Mouse (Mus musculus): ENCODE measurements around the gene Hoga1.

The Hoga1 gene

DNA sequence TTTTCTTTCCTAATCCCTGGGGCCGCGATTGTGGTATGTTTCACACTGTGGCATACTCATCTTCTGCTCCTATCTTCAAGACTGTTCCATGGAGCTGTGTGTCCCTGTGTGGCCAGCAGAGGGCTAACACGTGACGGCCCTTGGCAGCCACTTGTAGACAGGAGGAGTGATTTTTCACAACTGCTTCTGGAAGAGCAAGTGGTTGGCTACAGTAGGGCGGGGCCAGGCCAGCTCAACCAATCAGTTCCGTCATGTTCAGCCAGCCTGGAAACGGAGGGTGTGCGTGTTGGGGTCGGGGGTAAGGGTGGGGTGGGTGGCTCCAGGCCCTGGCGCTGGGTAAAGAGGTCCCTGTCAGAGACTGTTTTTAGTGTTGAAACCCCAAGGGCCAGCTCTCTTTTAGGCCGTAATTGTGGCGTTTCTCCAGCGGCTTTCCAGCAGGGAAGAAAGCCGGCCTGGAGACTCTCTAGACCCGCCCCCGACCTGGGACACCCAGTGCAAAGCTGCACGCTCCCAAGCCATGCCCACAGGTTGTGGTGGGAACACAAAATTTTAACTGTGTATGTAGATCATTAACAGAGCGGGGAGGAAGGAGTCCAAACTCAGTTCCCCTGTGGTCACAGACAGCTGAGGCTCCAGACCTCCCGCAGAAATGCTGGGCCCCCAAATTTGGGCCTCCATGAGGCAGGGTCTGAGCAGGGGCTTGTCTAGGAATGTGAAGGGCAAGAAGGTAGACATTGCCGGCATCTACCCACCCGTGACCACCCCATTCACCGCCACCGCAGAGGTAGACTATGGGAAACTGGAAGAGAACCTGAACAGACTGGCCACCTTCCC, at the start of gene Hoga1:
TSS of gene Hoga1 (plus strand) at position 342 of the 834 bp plus-strand sequence.
- DNase-seq (ENCODE audit: low read depth in 1 of 2, low spot score in 2 of 2), result peak in 1 of 2 experiments; percentile 55

DNA sequence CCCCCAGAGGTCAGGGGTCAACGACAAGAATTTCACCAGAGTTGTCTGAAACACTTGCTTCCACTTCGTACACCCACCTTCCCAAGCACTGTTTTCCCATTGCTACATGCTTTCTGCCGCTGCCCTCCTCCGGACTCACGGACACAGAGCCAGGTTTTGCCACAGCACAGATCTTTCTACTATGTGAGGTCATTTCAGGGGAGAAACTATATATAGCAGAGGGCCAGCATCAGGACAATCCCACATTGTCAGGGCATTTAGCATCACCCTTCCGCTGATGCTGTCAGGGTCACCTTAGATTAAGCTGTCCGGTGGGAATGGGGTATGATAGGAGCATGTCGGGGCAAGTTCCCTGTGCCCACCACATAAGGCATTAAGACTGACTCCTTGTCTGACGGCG, 48.3 kb upstream of the Hoga1 start:
- no peak for DNase-seq (ENCODE audit: low read depth in 1 of 2, low spot score in 2 of 2)

DNA sequence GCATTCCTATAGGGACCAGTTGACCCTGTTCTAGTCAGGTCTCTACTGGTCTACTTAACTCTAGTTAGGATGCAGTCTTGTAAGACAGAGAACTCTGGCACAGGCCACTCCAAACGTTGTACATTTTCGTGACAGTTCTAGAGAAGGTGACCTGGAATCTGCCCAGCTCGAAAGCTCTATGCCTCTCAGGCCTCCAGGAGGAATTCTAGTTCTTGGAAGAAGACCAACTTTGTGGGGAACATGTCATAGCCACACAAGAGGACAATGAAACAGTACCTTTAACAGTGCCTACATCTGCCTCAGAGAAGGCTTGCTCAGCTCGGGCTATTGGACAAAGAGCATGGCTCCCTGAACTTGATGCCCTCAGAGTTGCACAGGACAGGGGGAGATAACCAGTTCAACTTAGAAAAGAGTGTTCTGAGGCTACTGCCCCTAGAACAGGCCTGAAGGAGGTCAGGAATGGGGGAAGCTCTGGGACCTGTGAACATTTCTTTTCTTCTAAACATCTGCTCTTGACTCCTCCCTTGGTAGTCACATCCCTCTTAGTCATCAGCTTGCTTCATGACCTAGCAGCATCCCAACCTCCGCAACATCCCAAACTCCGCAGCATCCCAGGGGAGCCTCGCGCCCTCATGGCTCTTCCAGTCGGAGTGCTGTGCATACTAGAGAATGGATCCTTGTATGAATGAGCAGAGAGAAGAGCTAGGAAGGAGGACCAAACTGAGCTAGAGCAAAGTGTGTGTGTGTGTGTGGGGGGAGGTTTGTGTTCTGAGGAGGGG, 46.5 kb upstream of the Hoga1 start:
- no peak for DNase-seq (ENCODE audit: low read depth in 1 of 2, low spot score in 2 of 2)

DNA sequence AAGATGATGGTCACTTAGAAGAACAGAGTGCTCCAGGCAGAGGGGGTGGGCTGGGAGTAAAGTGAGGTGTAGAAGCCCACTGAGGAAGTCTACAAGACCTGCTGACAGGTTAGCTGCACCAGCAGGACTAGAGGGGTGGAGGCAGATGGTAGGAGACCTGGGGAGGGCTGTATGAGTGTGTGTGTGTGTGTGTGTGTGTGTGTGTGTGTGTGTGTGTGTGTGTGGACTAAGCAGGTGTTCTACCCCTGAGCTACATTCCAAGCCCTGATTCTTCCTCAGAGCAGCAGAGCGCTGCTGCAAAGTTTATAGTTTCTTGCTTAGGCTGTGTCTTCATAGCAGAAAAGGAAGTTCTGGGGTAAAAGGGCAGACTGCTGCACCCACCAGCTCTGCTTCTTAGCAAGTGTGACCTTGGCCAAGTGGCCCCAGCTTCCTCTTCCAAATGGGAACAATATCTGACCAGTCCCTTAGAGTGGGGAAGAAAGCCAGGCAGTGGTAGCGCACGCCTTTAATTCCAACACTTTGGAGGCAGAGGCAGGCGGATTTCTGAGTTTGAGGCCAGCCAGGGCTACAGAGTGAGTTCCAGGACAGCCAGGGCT, 45.6 kb upstream of the Hoga1 start:
- DNase-seq (ENCODE audit: low read depth in 1 of 2, low spot score in 2 of 2), result peak in 1 of 2 experiments; percentile 53

DNA sequence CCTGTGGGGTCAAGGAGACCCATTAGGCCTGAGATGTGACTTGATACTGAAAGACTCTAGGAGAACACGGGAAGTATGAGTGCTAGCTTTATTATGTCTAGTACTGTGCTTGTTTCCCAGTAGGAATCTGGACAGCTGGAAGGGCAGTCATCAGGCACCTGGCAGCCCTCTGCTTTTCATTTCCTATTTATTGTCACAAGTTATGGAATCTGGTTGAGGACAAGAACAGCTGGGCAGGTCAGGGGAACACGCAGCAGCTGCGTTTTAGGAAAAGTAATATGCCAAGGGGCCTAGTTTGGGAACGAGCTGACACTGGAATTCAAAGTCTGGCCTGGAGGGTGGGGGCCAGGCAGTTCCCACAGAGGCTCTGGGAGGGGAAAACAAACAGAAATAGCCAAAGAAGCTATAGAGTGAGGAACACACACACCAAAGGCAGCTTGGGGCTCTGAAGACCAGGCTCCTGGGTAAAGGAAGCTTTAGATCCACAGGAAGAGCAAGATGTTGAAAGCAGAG, 44.9 kb upstream of the Hoga1 start:
- no peak for DNase-seq (ENCODE audit: low read depth in 1 of 2, low spot score in 2 of 2)

DNA sequence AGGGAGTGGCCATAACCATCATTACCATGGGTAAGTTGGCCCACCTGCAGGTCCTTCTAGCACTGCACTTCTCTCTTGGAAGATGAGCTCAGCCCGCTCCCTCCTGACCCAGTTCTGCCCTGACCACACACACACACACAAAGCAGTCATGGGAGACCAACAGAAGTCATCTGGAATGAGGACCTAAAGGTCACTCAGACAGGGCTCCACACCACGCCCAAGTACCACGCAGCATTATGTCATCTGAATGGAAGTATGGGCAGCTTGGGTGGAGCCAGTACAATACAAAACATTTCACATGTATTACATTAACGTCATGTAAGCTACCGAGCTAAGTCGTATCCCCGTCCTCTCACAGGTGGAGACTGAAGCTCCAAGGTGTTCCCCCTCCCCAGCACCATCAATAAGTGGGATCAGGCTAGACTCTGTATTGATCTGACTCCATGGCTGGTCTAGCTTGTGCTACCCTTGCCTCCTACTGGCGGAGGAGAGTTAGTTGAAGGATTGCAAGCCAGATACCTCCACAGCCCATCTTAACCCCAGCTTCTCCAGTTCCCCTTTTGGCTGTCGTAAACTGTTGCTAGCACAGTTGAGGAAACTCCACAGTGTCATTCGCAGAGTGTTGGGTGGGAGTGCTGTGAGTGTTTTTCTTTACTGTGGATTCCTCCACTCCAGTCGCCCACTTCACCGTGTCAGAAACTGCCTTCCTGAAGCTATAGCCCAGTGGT, 44.0 kb upstream of the Hoga1 start:
- peak; percentile 44 to 77 for DNase-seq (ENCODE audit: low read depth in 1 of 2, low spot score in 2 of 2)

DNA sequence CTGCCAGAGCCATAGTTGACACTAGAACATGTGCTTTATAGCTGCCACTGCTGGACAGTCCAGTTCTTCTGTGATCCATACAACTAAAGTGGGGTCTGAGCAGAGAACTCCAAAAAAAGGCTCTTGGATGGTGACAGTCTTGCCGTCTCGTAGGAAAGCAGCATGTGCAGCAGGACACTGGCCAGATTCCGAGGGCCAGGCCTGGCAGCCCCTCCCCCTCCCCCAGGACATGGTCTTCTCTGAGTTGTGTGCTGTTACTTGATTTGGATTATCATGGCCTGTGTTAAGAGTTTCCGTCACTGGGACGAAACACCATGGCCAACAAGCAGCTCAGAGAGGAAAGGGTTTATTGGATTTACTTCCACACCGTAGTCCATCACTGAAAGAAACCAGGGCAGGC, 41.2 kb upstream of the Hoga1 start:
- no peak for DNase-seq (ENCODE audit: low read depth in 1 of 2, low spot score in 2 of 2)

DNA sequence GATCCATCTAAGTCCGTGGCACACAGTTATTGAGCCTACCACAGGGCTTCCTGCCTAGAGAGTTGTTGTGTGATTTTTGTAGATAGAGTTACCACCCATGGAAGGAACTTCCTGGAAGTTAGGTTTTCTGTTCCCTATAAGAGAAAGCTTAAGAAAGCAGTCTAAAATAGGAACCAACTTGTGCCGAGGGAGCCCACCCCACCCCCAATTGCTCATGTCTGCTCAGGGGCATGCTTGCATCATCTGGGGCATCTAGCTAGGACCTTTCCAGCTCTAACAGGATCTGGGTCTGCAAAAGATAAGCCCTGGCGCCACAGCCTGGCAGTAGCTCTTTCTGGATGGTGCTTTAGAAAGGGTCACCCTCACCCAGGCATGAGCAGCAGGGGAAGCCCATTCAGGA, 39.8 kb upstream of the Hoga1 start:
- peak; percentile 51 to 62 for DNase-seq (ENCODE audit: low read depth in 1 of 2, low spot score in 2 of 2)

DNA sequence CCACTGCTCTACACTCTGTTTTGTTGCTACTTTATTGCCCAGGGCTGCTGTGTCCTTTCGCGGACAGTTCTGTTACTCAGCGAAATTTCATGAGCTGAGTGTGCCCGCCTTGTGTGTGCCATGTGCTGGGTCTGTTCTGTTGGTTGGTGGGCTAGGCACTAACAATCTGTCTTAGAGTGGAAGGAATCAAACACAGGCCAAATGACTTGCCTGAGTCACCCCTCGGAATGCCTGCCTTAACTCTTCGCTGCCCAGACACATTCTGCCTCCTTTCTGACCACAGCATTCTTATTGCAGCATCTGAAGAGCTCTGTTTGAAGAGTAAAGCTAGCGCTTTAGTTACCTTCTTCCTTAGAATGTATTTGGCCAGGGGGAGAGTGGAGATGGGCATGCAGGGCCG, 38.8 kb upstream of the Hoga1 start:
- no peak for DNase-seq (ENCODE audit: low read depth in 1 of 2, low spot score in 2 of 2)

DNA sequence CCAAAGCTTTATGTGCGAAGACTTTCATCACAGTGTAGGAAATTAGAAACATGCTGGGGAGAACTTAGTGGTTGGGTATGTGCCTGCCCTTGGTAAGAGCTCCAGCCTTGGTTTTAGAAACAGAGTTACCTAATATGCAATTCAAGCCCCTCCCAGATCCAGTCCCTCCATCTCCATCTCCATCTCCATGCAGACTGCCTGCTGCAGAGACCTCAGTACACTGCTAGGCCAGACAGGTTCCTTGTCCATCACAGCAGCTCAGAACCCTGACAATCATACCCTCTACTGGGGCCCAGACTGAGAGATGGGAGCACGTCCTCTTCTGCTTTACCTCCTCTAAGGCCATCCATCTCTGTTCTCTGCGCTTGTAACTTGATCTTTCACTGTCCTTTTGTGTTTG, 36.8 kb upstream of the Hoga1 start:
- no peak for DNase-seq (ENCODE audit: low read depth in 1 of 2, low spot score in 2 of 2)

DNA sequence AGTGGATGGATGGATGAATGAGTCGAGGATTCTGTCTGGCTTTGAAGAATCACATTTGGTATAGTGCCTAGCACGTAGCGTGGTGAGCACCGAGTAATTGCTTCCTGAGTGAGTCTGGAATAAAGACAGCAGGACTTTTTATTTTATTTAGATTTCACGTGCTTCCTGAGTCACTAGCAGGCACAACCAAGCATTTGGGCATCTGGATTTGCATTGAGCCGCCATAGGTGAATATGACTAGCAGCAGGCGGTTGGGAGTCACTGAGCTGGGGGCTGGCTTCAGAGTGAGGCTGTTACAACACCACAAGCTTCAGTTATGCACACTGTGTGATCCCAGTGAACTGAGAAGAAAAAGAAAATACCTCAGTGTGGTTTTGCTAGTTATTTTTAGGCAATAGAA, 36.3 kb upstream of the Hoga1 start:
- DNase-seq (ENCODE audit: low read depth in 1 of 2, low spot score in 2 of 2), result no peak

DNA sequence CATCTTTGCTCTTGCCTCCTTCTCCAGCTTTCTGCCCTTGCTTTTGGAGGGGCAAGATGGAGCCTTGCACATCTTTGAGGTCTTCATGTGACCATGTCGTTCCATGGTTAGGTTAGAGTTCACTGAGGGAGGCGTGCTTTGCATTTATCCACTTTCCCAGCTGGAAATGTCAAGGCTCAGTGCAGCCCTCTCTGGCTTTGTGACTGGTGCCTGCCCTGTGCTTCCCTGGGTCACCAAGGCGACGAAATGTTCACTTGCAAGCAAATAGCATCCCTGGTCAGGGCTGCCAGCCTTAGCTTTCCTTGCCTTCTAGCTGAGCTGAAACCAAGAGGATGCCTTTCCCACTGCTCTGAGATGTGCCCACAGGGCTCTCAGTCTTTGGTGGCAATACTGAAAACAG, 35.0 kb upstream of the Hoga1 start:
- no peak for DNase-seq (ENCODE audit: low read depth in 1 of 2, low spot score in 2 of 2)

DNA sequence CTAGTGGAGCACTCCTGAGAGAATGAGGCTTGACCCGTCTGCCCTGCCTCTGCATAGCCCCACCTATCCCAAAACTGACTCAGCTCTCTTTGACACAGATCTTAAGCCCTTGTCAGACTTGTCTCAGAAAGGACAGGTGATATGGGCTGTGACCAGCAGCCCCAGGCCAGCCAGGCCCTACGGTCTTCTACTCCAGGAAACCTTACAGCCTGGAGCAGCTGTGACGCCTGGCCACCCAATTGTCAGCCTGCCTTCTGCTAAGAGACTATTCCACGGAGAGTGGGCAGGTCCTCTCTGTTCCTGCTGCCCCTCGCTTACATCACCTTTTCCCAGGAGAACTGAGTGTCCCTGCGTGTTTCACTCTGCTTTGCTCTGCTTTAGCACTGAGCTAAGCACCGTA, 34.3 kb upstream of the Hoga1 start:
- no peak for DNase-seq (ENCODE audit: low read depth in 1 of 2, low spot score in 2 of 2)

DNA sequence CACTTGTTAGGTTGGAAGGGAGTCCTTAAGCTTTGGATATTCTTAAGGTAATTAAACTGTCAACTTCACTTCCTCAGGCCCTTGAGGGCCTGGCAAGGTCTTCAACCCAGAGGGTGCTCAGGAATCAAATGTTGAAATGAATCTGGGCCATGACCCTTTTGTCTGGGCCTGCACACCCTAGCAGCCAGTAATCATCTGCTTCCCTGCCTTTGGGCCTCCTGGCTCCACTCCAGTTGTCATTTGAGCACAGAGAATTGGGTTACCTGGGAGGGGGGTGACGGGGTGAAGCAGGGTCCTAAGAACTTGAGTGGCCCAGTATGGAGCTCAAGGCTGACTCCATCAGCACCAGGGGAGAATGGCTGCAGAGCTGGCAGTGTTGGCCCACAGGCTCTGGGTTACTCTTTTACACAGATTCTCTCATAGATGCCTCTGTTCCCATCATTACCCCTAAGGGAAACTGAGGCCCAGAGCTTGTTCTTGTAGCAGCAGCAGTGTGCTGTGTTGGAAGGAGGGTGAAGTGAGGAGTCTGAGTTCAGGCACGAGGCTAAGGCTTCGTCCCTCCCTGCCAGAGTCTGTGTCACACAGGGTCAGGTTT, 31.1 kb upstream of the Hoga1 start:
- no peak for DNase-seq (ENCODE audit: low read depth in 1 of 2, low spot score in 2 of 2)

DNA sequence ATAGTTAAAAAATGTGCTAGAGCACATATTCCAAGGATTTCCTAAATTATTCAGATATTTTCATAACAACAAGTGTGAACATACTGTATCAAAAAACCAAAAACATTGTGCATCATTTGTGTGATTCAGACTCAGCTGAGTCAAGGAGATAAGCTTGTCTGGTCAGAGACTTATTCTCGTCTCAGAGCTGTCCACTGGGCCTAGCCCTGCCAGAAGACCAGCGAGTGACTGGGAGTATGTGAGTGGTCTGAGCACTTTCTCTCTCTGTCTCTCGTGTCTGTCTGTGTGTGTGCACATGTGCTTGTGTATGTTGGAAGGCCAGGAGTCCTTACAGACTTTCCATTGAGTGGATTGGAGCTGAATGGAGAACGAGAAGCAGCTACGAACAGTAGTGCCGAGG, 30.4 kb upstream of the Hoga1 start:
- DNase-seq (ENCODE audit: low read depth in 1 of 2, low spot score in 2 of 2), result no peak

DNA sequence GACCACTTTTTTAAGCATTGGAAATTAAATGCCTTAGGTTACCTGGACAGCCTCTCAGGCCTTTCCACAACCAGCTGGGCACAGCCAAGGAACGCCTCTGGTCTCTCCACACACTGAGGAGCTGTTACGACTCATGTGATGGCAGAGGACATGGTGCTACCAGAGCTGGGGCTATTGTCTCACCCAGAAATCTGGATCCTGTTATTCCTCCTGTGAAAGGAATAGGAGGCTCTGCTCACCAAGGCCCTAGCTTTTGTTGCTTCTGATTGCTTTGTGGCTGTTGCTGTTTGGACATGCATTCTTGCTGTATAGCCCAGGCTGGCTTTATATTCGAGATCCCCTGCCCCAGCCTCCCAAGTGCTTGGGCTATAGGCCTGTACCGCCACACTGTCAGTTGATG, 29.2 kb upstream of the Hoga1 start:
- DNase-seq (ENCODE audit: low read depth in 1 of 2, low spot score in 2 of 2), result no peak

DNA sequence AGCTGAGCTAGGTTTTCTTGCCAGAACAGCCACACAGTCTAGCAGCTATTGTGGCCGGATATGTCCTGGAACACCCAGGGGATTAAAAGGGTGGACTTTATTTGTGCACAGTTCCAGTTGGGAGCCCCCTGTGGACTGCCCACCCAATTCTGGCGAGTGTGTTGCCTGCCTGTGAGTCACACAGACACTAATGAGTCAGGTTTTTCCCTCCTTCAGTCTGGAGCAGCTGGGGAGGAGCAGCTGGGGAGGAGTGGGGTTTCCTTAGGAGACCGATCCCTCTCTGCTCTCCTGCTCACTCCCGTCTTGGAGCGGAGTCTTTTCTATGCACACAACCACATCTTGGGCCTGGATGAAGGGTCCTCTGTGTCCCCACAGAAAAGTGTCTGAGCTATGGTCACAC, 28.6 kb upstream of the Hoga1 start:
- DNase-seq (ENCODE audit: low read depth in 1 of 2, low spot score in 2 of 2), result no peak

DNA sequence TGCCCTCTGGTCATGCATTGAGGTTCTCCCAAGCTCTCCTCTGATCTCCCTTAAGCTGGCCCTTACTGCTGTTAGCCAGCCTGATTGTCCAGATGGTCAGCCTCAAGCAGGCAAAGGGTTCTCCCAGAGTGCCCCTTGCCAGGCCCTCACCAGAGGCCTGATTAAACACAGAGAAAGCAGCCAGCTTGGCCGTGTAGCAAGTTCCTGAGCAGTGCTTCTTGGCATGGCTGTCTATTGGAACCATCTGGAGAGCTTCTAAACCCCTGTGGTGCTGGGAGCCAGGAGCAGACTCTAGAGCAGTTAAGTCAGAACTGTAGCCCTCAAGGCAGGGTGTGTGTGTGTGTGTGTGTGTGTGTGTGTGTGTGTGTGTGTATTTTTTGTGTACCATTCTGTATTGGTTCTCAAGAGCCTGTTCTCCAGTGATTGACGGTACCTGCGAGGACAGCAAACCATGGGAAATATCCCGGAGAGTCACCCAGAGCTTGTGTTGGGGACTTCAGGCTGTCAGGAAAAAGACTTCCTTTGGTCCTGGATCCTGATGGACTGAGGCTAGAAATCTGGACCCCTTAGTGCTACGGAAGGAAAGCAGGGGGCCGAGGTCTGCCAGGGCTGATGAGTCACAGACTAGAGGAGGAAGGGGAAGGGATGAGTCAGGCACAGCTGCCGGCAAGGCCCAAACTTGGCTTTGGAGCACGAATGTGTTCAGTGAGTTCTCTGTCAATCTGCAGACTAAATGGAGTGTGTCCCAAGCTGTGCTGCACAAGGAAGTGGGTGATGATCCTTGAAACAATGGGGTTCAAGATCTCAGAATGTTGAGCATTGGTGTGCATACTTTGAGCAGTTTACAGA, 27.8 kb upstream of the Hoga1 start:
- no peak for DNase-seq (ENCODE audit: low read depth in 1 of 2, low spot score in 2 of 2)

DNA sequence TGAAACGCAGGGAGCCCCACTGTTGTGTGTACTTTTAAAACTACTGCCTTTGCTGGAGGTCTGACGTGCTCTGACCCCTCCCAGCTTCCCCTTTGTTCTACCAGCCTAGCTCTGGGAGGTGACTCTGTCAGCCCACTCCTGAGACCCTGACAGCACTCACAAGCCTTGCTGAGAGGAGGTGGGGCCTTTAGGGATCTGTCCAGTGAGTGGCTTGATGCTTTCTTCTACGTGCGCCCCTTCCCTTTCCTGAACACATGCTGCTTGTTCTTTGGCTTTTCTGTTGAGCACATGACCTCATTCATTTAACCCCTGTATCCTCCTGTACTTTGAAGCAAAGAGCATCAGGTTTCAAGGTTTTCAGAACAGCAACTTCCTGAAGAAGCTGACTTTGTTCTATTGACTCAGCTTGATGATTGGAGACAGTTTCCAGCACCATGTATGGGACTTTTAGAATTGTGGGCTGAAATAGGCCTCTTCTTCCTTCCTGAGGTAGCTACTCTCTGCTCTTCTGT, 26.3 kb upstream of the Hoga1 start:
- DNase-seq (ENCODE audit: low read depth in 1 of 2, low spot score in 2 of 2), result no peak
